Mouse (Mus musculus) CH12.LX (cell line): Measurements from ENCODE around the gene Tomm40. TPM values are rescaled to one million over a fixed set of nuclear protein-coding genes. Genes with fewer than 3 reads are reported as not detected.

ENCODE experiments used
- DNase-seq: peaks from one replicate; pipeline ENCODE4 v3.0.0-alpha.2; 2013; ENCODE audit errors: extremely low read depth
- H3K27ac ChIP-seq: 2 replicates; pipeline ENCODE4 v1.5.1; 2012; ENCODE audit warnings: low read depth, mild to moderate bottlenecking, control low read depth, moderate library complexity; ENCODE audit not compliant: insufficient read depth
- H3K27me3 ChIP-seq: replicated peaks from 2 replicates; pipeline ENCODE3; 2012; ENCODE audit warnings: inconsistent platforms
- H3K36me3 ChIP-seq, 2 experiments: replicated peaks in 1 of 2; 2 replicates each; pipeline versions ENCODE3 to v1.6.1; 2012; ENCODE audit warnings: inconsistent platforms in 1 of 2, low read length in 1 of 2, mild to moderate bottlenecking in 1 of 2, mixed read lengths in 1 of 2, moderate library complexity in 1 of 2; ENCODE audit not compliant: control insufficient read depth in 1 of 2, insufficient read depth in 1 of 2
- H3K4me1 ChIP-seq, 2 experiments: 2 replicates each; pipeline ENCODE4 v1.6.1; 2012; ENCODE audit warnings: inconsistent platforms in 1 of 2, moderate library complexity in 1 of 2; ENCODE audit not compliant: insufficient read depth in 2 of 2, control insufficient read depth in 1 of 2
- H3K4me2 ChIP-seq: 2 replicates; pipeline ENCODE4 v1.6.1; 2012; ENCODE audit warnings: low read depth, mild to moderate bottlenecking, control low read depth; ENCODE audit not compliant: poor library complexity, insufficient read depth, severe bottlenecking
- H3K4me3 ChIP-seq, 3 experiments: fragments of 150-350 bp in 1 of 3; sonication (generic) in 1 of 3; replicated peaks in 1 of 3; 2 replicates each; pipeline versions ENCODE3 to v1.5.1; 2011 to 2012; ENCODE audit warnings: low read depth in 2 of 3, low read length in 2 of 3, mild to moderate bottlenecking in 2 of 3, moderate library complexity in 2 of 3, control low read depth in 1 of 3, improper control_type of control experiment in 1 of 3, inconsistent platforms in 1 of 3, mixed read lengths in 1 of 3; ENCODE audit not compliant: poor library complexity in 1 of 3
- H3K79me2 ChIP-seq: replicated peaks from 2 replicates; pipeline ENCODE4 v1.6.1; 2012; ENCODE audit warnings: mild to moderate bottlenecking, moderate library complexity; ENCODE audit not compliant: control insufficient read depth, poor library complexity, insufficient read depth, severe bottlenecking; ENCODE audit errors: extremely low read depth
- H3K9ac ChIP-seq: 2 replicates; pipeline ENCODE4 v1.6.1; 2012; ENCODE audit warnings: low read depth, mild to moderate bottlenecking, control low read depth, moderate library complexity; ENCODE audit not compliant: insufficient read depth
- H3K9me3 ChIP-seq: replicated peaks from 2 replicates; pipeline ENCODE3; 2012; ENCODE audit warnings: low read length, inconsistent platforms, mixed read lengths
- CHD1 ChIP-seq: IDR thresholded peaks from 2 replicates; pipeline ENCODE4 v1.6.1; 2012; ENCODE audit warnings: low read depth, low read length, improper control_type of control experiment, inconsistent platforms
- CHD2 ChIP-seq: IDR thresholded peaks from 2 replicates; pipeline ENCODE4 v1.6.1; 2011; ENCODE audit warnings: low read length, improper control_type of control experiment
- CTCF ChIP-seq, 2 experiments: IDR thresholded peaks in 1 of 2; conservative IDR thresholded peaks in 1 of 2; 2 replicates each; pipeline ENCODE4 v1.5.1; 2011 to 2012; ENCODE audit warnings: low read depth in 2 of 2, low read length in 2 of 2, improper control_type of control experiment in 1 of 2, inconsistent platforms in 1 of 2, mild to moderate bottlenecking in 1 of 2, moderate library complexity in 1 of 2
- ELF1 ChIP-seq: IDR thresholded peaks from 2 replicates; pipeline ENCODE4 v1.6.1; 2014; ENCODE audit warnings: low read depth, mild to moderate bottlenecking, inconsistent platforms, low read length, improper control_type of control experiment
- HCFC1 ChIP-seq: IDR thresholded peaks from 2 replicates; pipeline ENCODE4 v1.6.1; 2012; ENCODE audit warnings: low read depth, mild to moderate bottlenecking, inconsistent platforms, low read length, improper control_type of control experiment
- JUN ChIP-seq: IDR thresholded peaks from 2 replicates; pipeline ENCODE4 v1.6.1; 2011; ENCODE audit warnings: low read depth, mild to moderate bottlenecking, low read length, improper control_type of control experiment, moderate library complexity; ENCODE audit not compliant: insufficient read depth
- MAZ ChIP-seq: IDR thresholded peaks from 2 replicates; pipeline ENCODE4 v1.6.1; 2012; ENCODE audit warnings: low read depth, mild to moderate bottlenecking, inconsistent platforms, low read length, improper control_type of control experiment, moderate library complexity
- MEF2A ChIP-seq: IDR thresholded peaks from 2 replicates; pipeline ENCODE4 v1.6.1; 2014; ENCODE audit warnings: low read depth, mild to moderate bottlenecking, inconsistent platforms, low read length, improper control_type of control experiment, borderline replicate concordance
- MYC ChIP-seq: IDR thresholded peaks from 2 replicates; pipeline ENCODE4 v1.6.1; 2011; ENCODE audit warnings: low read depth, mild to moderate bottlenecking, improper control_type of control experiment, low read length
- NELFE ChIP-seq: IDR thresholded peaks from 2 replicates; pipeline ENCODE4 v1.6.1; 2011; ENCODE audit warnings: low read depth, low read length, improper control_type of control experiment
- POLR2A ChIP-seq: IDR thresholded peaks from 2 replicates; pipeline ENCODE4 v1.6.1; 2011; ENCODE audit warnings: low read depth, mild to moderate bottlenecking, improper control_type of control experiment, low read length
- RAD21 ChIP-seq: IDR thresholded peaks from 2 replicates; pipeline ENCODE4 v1.6.1; 2011; ENCODE audit warnings: low read depth, mild to moderate bottlenecking, low read length, improper control_type of control experiment, moderate library complexity
- SMC3 ChIP-seq: IDR thresholded peaks from 2 replicates; pipeline ENCODE4 v1.6.1; 2011; ENCODE audit warnings: low read depth, low read length, improper control_type of control experiment
- TCF12 ChIP-seq: IDR thresholded peaks from 2 replicates; pipeline ENCODE4 v1.6.1; 2014; ENCODE audit warnings: low read depth, mild to moderate bottlenecking, inconsistent platforms, low read length, improper control_type of control experiment
- UBTF ChIP-seq: IDR thresholded peaks from 2 replicates; pipeline ENCODE4 v1.6.1; 2012; ENCODE audit warnings: low read depth, mild to moderate bottlenecking, inconsistent platforms, low read length, improper control_type of control experiment, moderate library complexity
- USF1 ChIP-seq: IDR thresholded peaks from 2 replicates; pipeline ENCODE4 v1.6.1; 2014; ENCODE audit warnings: low read depth, mild to moderate bottlenecking, inconsistent platforms, low read length, improper control_type of control experiment
- dilution Hi-C: fragments of 300-500 bp; cut with MboI; formaldehyde crosslinking; loops from 2 replicates; pipeline ENCODE4 v1.14.3; 2020; ENCODE audit warnings: low sequenced_read_pairs; ENCODE audit not compliant: extremely low pct_unique_long_range_greater_than_20kb, extremely low pct_ligation_motif_present
- in situ Hi-C: fragments of 300-500 bp; cut with MboI; formaldehyde crosslinking; loops from 3 replicates; pipeline ENCODE4 v1.14.3; 2019; ENCODE audit warnings: low sequenced_read_pairs, low pct_ligation_motif_present, low pct_unique_long_range_greater_than_20kb, mixed read lengths
- polyA plus RNA-seq: library from polyadenylated mRNA; unstranded; fragments of >175 nt; gene quantifications from 2 replicates; pipeline ENCODE4 v1.2.1, GENCODE M21; 2012; ENCODE audit warnings: low read depth; ENCODE audit not compliant: insufficient read length
- total RNA-seq, 2 experiments: library from RNA; depleted of rRNA; stranded (reverse); fragments of 300-350 nt in 1 of 2; fragments of >200 nt in 1 of 2; gene quantifications; 2 replicates each; pipeline ENCODE4 v1.2.3; 2012 to 2014

Gene Tomm40
- total and polyA plus RNA-seq, 3 experiments, result 115 to 221 (median 179) TPM

GRCm38 (mm10) chr7:19751070-19751383 is 35.8 kb upstream of the Tomm40 start:
- H3K4me2 ChIP-seq, result no peak overlapping the region
- H3K9ac ChIP-seq, result no peak overlapping the region
- in situ Hi-C loops, result loop anchor here (5.0 kb wide), 1 partner anchor 36 kb away; no protein-coding TSS in a partner anchor
- H3K79me2 ChIP-seq, result no peaks in the 10 kb centered on the region
- H3K27me3 ChIP-seq, result peaks cover 14% of the 10 kb centered on the region
- no peak overlapping the region for H3K27ac ChIP-seq
- no peak for TF ChIP-seq UBTF
- no peak for TF ChIP-seq ELF1
- TF ChIP-seq MYC, result no peak
- no peak for TF ChIP-seq CHD1
- TF ChIP-seq MEF2A, result no peak
- TF ChIP-seq, all 38 proteins: peak for 0
- DNase-seq, result no peak
- no peaks in the 10 kb centered on the region for H3K36me3 ChIP-seq
- H3K4me1 ChIP-seq, result peaks cover 9 to 33% of the 10 kb centered on the region in 2 experiments
- H3K4me3 ChIP-seq, result no peak overlapping the region
- dilution Hi-C loops, result no loop called here
- peaks cover 3% of the 10 kb centered on the region for H3K9me3 ChIP-seq

GRCm38 (mm10) chr7:19750217-19751069 is 35.2 kb upstream of the Tomm40 start, which contains the start of gene Nectin2:
Gene Nectin2, minus strand, starts transcription at chr7:19750483.
- H3K27me3 ChIP-seq, result peaks cover 14% of the 10 kb centered on the region
- H3K4me2 ChIP-seq, result peak within 1 kb of the TSS; percentile 99
- H3K27ac ChIP-seq, result no peak within 1 kb of the TSS
- peak; percentile 85 for DNase-seq
- dilution Hi-C loops (no loop called here), in situ Hi-C loops (loop anchor here (5.0 kb wide), 1 partner anchor 37 kb away; no protein-coding TSS in a partner anchor)
- H3K4me3 ChIP-seq, result peak within 1 kb of the TSS; percentile 72 to 74 (median 73)
- H3K9me3 ChIP-seq, result peaks cover 3% of the 10 kb centered on the region
- H3K79me2 ChIP-seq, result no peaks in the 10 kb centered on the region
- H3K36me3 ChIP-seq, result no peaks in the 10 kb centered on the region
- TF ChIP-seq SMC3 (peak; percentile 83), USF1 (no peak), CTCF (conservative IDR thresholded peaks at IDR 0.05 in 1 of 2, IDR thresholded peaks at IDR 0.05 in 1 of 2; ENCODE audit: low read depth in 2 of 2, low read length in 2 of 2) (peak; percentile 30 to 90; a peak in 3 of 4 replicates), CHD2 (peak; percentile 62; the same call in 1 of the 2 replicates), HCFC1 (0 out of 2 replicates have a peak, but pooled peaks have one; percentile 34), MEF2A (no peak), TCF12 (peak; percentile 16; the same call in 1 of the 2 replicates), JUN (no peak), POLR2A (0 out of 2 replicates have a peak, but pooled peaks have one; percentile 35), NELFE (0 out of 2 replicates have a peak, but pooled peaks have one; percentile 20), RAD21 (peak; percentile 80), MAZ (peak; percentile 96)
- TF ChIP-seq, all 38 proteins: peak for 9
- peak within 1 kb of the TSS; percentile 88 for H3K9ac ChIP-seq
- peaks cover 9 to 33% of the 10 kb centered on the region in 2 experiments for H3K4me1 ChIP-seq
